Mouse (Mus musculus): ENCODE measurements around the gene Nat8f5. TPM values are rescaled to one million over a fixed set of nuclear protein-coding genes. Genes with fewer than 3 reads are reported as not detected.

Nat8f5 gene
- total RNA-seq, 1 experiment from 2014 or later = not detected

Other genes with a start within 250 kb of the Nat8f5 start
- gene Alms1, start 233.4 kb downstream of the Nat8f5 start, total RNA-seq (2017) = 3.0 and 4.5 TPM in 2 replicates
- not detected in 2 replicates for gene Nat8f7, start 107.8 kb downstream of the Nat8f5 start, total RNA-seq (2017)
- gene Nat8f3, start 55.2 kb downstream of the Nat8f5 start, total RNA-seq (2017) = not detected in 2 replicates
- gene Nat8f6, start within 50 bp of the Nat8f5 start, total RNA-seq (2017) = not detected in 2 replicates
- not detected in 2 replicates for gene Nat8, start 11.1 kb upstream of the Nat8f5 start, total RNA-seq (2017)
- not detected in 2 replicates for gene Nat8f2, start 48.2 kb upstream of the Nat8f5 start, total RNA-seq (2017)
- gene Nat8f4, start 83.9 kb upstream of the Nat8f5 start, total RNA-seq (2017) = 2.6 and 3.6 TPM in 2 replicates
- 13.8 and 19.0 TPM in 2 replicates for gene Tprkb, start 90.9 kb upstream of the Nat8f5 start, total RNA-seq (2017)
- 3.7 and 11.6 TPM in 2 replicates for gene Nat8f1, start 94.7 kb upstream of the Nat8f5 start, total RNA-seq (2017)
- 102 and 134 TPM in 2 replicates for gene Dusp11, start 140.7 kb upstream of the Nat8f5 start, total RNA-seq (2017)
- gene Figla, start 195.2 kb upstream of the Nat8f5 start, total RNA-seq (2017) = not detected in 2 replicates
- 0.37 TPM in 1 of 2 replicates, not detected in the other for gene Add2, start 207.7 kb upstream of the Nat8f5 start, total RNA-seq (2017)